Mouse (Mus musculus): ENCODE data around the gene Mybpc2.

The Mybpc2 gene

DNA sequence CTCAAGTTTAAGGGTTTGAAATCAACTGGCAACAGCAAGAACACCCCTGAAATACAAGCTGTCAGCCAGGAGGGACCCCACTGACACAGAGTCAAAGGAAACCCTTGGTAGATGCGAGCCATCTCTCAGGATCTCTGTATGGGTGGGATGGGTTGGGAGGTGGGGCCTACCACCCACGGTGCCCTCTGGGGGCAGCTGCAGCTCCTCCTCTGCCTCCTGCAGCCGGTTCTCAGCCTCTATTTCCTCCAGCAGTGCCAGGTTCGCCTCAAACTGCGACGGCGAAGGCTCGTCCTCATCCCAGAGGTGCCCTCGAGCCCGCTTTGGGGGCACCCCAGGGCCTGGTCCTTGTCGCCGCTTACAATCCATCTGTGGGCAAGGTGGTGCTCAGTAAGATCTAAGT is 18.6 kb upstream of the Mybpc2 start:
- DNase-seq = peak in 1 of 2 experiments; percentile 56

DNA sequence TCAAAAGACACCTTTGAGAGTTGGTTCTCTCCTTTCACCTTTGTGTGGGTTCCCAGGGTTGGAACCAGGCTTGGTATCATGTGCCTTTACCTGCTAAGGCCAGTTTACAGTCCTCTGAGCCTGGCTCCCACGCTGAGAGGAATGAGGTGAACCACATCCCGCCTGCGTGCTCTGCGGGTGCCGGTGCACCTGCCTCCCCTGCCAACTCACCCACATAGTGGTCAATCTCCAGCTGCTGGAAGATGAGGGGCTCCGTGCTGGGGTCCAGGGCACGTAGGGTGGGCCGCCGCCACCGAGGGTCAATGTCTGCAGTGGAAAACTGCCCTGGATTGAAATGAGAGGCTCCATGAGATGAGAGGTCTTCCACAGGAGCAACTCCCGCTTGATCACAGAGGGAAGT is 18.1 kb upstream of the Mybpc2 start:
- peak in 1 of 2 experiments; percentile 31 for DNase-seq

DNA sequence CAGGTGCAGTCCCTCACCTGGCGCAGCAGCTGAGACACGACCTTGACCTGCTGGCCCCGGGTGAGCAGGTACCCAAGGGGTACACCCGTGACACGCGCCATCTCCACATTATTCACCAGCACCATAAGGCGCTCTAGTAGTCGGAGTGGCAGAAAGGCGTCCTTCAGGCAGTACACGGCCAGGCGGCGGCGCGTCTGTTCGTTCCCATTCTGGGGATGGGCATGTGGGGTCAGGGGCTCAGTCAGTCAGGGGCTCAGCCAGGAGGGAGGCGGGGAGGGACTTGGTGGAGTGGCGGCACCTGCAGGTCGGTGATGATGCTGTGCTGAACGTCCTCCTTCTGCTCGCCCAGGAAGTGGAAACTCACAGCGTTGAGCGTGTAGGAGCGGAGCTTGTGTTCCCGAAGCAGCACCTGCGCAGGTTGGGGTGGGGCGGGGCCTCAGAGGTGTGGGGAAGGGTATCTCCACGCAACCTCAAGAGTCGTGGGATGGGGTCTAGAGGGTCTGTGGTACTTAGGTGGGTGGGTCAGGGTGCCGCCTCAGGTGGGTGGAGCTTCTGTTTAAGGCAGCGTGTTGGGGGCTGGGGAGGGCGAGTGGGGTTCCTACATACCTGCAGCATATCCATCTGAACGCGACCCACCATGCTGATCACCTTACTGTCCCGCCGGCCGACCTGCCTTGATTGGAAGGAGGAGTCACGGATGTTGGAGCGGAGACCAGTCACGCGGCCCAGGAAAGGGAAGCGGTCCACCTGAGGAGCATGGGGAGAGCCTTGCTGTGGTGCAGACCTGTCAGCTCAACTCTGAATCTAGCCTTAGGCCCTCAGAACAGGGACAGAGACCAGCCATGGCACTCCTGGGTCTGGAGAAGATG is 14.5 kb upstream of the Mybpc2 start:
- DNase-seq = no peak

DNA sequence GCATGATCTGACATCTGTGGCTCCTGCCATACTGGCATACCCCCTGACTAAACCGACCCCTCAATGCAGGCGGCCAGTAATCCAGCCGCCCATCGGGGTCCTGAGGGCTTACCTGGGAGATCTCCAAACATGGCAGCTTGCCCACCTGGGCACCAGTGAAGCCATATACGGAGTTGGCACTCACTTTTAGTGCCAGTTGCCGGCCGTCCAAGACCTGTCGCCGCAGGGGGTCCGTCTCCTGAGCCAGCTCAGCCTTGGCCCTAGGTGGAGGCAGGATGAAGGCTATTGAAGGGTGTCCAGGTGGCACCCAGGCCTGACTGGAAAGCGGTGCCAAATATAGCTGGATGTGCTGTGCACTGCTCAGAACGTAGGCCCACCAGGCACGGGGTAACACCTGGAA is 13.0 kb upstream of the Mybpc2 start:
- DNase-seq = no peak

DNA sequence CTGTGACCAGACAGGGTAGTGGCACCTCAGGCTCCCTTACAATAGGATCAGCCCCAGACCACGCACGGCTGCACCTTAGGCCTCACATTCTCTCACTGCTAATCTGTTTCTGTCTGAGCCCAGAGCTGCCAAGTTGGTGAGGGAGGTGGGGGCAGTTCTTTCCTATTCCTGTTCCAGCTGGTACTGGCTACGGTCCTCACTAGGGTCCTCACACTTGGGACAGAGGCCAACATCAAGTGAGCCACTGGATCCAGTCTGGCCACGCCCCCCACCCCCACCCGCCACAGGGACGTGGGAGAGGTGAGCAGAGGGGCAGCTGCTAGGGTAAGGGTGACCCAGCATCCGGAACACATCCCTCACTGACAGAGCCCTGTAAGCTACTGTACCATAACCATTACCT is 12.6 kb upstream of the Mybpc2 start:
- DNase-seq = no peak

DNA sequence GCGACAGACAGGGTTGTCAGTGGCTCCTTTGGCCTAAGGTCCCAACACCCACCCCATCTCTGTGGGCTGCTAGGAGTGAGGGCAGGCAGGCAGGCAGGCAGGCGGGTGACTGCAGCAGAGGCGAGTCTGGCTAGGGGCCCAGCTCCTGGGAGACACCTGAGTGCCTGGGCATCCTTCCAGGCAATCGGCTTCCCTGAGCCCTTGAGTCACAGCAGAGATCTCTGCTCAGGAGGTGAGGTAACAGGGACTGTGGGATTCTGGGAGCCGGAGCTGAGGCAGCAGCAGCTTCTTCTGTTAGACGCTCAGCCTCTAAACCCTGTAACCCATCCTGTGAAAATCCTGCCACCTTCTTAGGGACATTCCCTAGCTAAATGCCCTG is 12.1 kb upstream of the Mybpc2 start:
- DNase-seq = no peak

DNA sequence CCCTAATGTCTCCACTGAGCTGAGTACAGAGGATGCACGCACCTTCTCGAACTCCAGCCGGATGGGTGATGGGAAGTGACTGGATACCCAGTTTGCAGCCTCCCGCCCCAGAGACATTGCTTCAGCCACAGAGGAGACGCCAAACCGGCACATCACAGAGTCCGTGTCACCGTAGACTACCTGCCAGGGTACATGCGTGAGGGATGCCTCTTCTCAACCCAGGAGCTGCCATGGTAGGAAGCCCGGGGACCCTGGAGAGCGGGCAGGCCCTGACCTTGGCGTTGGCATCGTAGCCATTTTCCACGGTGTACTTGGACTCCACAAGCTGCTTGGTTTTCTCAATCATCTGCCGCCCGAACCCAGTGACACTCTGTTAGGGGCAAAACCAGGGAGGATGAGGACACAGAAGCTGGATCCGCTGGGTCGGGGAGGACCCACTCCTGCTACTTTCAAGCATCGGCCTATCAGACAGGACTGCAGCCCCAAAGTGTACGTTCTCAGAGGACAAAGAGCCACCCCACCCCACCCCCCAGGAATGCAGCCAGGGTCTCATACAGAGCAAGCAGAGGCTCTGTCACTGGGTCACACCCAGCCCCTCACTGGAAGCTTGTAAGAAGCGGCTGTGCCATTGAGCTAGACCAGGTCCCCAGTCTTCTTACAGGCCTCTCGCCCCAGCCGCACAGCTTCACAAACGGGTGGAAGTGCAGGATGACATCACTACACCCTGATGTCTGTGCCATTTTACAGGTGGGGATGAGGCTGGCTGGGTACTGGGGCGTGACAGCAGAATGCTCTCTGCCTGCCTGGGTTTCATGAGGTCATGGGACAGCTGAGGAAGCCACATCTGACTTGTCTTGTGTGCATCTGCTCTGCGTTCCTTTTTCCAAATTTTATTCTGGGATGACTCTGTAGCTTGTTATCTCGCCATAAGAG is 11.5 kb upstream of the Mybpc2 start:
- DNase-seq = no peak

DNA sequence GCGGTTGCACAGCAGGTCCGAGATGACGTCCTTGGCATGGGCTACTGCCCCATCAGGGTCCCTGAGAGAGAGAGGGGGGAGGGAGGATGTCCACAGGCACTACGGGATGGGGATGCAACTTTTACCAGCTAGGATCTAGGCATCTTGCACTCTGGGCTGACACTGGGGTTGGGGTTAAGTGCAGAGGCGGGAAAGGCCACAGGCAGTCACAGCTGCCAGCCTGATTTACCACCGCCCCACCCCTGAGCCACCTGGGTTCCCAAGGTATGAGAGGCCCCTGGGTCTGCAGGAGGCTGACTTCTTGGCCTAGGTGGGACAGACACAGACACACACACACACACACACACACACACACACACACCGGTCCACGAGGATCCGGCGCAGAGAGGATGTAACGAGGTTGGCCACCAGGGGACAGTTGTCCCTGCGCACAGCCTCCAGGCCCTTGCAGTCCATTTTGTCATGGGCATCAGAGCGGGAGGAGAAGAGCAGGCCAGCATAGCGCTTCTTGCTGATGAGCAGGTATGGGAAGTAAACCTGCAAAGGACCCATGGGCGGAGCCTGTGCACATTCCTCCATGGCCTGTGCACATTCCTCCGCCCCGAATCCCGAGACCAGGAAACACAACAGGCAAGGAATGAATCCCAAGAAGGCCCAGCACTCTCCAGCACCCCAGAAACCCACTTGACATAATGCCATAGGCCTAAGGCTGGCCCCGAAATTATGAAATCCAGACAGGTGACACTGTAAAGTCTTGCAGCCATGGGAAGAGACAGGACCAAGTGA is 10.4 kb upstream of the Mybpc2 start:
- DNase-seq = no peak

DNA sequence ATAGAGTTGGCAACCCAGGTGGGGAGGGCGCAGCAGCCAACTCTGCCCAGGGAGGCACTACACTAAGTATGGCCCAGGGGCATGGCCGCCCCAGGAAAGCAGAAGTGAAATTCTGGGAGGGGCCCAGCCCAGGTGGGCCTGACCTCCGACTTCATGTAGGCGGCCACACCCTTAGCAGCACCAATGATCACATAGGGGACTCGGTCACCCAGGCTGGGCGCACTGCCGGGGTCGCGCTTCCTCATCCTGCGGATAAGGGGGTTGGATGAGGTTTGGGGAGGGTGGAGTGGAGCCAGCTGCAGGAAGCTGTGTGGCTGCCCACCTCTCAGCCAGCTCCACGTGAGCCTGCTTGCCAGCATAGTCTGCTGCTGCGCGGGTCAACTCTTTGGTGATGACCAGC is 9.8 kb upstream of the Mybpc2 start:
- no peak for DNase-seq

DNA sequence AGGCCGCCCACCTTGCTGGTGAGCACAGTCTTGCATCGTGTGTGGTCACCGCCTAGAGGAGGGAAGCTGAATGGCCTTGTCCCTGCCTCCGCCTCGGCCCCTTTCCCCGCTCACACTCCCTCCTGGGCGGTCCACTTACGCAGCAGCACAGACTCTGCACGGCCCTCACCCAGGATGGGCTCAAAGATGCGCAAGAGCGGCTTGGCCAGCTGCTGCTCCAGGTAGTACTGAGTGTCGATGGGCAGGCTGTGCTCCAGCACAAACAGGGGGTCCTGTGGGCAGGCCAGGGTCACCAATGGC is 9.2 kb upstream of the Mybpc2 start:
- DNase-seq = no peak

DNA sequence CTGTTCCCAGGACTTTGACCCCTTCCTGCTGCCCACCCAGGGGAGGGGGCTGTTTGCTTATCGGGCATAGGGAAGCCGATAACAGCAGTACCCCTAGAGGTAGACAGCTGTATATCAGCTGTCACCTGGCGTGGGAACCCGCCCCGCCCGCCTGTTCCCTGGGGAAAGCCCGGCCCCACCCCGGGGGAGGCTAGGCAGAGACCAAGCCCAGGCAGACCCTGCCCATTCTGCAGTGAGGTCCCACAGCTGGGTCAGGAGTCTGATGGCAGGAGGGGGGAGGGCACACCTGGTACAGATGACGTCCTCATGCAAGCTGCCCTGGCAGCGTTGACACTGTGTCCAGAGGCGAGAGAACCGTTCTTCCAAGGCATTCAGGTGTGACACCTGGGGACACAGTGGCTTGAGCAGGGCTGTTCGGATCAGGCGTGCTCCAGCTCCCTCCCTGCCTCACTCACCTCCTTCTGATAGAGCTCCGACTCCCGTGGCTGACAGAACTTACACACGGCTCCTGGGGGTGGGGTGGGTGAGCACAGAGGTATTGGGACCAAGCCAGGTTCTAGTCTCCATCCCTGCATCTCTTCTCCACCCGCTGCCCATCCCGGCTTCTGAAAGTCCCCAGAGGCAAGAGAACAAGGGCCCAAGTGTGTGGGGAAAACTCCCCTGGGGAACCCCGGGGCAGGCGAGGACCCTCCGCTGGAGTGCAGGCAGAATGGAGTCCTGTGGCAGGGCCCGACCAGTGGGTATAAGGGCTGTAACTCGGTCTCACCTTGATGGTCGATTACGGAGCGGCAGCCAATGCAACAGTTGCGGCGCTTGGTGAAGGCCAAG is 8.7 kb upstream of the Mybpc2 start:
- DNase-seq = no peak

DNA sequence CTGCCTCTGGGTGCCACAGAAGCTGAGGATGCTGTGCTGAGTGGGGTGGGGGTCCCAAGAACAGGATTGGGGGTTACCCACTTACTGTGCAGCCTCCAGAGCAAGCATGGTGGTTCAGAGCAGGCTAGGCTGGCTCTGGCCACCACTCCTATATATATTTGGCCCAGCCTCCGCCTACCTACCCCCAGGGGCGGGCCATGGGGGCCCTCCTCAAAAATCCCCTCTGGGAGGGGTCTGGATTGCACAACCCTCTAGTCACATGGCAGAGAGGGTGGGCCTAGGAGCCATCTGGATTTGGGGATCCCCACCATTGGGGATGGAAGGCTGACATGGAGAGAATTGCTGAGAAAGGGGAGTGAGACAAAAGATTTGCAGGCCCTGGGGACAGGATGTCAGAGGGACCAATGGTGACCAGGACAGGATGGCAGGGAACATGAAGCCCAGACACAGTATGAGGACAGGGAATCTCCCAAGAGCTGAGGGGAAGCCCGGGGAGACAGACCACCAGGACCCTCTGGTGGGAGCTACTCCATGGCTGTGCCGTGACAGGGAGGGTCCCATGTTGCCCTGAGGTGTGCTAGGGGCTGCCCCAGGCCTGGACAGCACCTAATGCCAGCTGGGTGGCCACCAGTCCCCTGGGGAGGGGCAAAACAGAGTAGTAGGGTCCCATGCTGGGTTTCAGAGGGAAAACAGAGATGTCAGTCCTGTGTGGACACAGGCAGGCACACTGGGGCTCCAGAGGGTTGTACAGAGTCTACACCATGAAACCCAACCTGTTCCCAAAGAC is 7.7 kb upstream of the Mybpc2 start, which contains the start of gene Spib:
Gene Spib (minus strand): TSS at position 126 of the 787 bp plus-strand sequence.
- DNase-seq = no peak

DNA sequence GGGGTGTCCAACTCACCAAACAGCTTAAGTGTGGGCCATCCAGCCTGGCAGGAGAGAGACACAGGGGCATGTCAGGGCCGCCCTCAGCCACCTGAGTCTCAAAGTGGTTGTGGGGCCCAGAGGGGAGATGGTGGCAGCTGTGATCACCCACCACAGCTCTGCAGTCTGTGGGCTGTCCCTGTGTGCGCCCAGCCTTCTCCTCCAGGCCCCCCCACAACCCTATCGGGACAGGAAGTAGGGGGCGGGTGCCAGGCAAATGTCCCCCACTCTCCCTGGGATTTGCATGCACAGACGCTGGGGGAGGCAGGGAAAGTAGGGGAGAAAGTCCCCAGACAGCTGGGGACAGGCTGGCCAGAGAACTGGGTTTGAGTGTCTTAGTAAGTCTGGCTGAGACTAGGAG is 6.8 kb upstream of the Mybpc2 start:
- DNase-seq = no peak

DNA sequence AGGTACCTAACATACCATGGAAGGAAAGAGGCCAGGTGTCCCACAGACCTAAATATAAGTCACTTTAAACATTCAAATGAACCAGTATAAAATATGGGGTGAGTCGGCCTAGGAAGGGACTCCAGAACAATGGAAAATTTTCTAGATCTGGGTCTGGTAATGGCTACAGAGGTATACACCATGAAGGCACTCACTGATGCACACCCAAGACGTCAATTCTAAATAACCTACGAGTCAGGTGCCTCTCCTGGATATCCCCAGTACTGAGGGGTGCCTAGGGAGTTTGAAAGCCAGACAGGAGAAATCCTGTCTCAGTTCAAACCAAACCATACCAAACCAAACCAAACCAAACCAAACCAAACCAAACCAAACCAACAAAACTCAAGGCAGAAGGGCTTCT is 6.1 kb upstream of the Mybpc2 start:
- no peak for DNase-seq

DNA sequence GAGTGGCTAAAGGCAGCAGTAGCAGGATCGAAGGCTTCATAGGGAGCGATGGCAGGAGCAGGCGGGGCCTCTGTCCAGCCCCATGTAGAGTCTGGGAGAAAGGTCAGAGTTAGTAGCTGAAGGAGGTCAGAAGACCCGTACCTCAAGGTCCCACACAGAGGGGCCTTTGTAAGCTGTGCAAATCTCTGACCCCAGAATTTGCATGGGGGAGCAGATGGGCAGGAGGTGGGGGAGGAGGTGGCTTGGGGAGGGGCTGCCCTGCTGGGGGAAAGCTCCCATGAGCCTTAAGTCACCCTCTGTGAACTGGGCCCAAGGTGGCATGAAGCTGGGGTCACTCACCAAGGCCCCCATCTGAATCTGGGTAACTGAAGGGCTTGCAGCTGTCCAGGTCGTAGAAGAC is 5.1 kb upstream of the Mybpc2 start:
- no peak for DNase-seq

DNA sequence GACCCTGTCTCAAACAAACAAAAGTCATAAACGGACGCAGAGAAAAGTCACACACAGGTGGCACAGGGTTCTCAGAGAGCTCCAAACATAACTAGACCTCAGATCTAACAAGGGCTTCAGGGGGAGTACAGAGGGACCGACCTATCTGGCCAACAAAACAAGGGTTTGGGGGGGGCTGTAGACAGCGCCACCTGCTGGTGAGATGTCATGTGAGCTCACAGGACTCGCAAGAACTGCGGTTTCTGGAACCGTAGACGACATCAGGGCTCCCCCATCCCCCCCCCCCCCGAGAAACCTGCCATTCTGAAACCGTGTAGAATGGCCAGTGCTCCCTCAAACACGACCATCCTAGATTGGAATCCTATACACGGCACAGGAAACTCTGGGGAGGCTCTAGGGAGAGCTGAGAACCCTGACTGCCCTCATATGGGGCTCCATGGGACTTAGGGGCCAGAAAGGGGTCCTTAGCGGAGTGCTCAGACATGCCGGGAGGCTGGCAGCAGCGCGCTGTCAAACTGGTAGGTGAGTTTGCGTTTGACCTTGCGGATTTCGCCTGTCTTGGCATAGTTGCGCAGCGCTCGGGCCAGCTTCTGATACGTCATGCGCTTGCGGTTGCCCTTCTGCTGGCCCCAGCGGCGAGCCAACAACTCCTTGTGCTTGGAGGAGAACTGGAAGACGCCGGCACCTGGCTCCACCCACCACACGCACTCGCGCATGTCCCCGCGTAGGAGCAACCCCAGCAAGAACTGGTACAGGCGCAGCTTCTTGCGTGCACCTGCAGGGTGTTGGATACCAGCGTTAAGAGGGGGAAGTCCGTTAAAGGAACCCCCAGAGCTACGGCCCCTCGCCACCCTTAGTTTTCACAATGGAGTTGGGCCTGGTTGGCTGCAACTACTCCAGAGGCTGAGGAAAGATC is 3.3 kb upstream of the Mybpc2 start:
- DNase-seq = peak; percentile 82 to 85

DNA sequence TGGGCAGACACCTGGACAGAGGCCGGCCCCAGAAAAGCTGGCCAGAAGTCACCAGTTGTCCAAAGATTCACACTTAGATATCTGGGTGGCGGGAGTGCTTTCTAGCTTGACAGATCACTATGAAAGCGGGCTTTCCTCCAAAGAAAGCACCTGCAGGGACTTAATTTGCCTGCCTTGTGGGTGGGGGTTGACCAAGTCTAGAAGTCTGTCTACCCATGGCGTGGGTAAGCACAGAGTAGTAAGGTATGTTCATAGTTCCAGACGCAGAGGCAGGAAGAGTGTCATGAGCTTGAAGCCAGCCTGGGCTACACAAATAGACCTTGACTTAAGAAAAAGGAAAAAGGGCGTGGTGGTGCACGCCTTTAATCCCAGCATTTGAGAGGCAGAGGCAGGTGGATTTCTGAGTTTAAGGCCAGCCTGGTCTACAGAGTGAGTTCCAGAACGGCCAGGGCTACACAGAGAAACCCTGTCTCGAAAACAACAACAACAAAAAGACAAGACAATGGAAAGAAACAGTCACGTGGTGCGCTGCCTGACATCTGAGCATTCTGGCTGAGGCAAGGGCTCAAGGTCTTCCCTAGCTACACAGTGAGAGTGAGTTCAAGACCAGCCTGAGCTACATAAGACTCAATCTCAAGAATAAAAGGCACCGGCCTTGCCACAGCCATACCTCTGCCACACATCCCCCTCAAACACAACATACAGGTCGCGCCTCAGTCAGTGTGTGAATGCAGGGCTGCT is 2.1 kb upstream of the Mybpc2 start:
- DNase-seq = no peak

DNA sequence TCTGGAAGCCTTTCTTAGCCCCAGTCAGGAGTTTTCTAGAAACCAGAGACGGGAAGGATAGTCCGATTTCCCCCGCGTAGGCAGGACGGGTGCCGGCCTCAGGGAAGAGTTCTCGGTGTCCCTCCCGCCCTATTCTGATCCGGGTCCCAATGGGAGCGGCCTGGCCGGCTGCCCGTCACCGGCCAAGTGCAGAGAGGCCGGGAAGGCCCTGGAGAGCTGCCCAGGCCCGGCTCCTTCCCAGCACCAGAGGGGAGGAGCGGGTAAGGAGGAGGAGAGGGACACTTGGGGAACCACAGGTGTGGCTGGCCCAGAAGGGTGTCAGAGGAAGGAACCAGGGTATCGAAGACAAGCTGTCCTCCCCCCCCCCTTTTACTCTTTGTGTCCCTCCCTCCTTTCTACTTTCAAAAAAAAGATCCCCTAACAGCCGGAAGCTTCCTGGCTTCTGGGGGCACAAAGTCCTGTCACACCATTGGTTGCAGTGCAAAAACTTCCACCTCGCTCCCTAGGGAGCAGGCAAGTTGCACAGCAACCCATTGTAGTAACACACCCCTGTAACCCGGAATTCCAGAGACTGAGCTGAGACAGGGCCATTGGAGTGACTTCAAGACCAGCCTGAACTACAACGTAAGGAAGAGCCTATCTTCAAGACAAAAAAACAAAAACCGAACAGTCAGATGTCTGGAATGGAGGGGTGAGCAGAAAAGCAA is 823 bp upstream of the Mybpc2 start:
- no peak for DNase-seq

DNA sequence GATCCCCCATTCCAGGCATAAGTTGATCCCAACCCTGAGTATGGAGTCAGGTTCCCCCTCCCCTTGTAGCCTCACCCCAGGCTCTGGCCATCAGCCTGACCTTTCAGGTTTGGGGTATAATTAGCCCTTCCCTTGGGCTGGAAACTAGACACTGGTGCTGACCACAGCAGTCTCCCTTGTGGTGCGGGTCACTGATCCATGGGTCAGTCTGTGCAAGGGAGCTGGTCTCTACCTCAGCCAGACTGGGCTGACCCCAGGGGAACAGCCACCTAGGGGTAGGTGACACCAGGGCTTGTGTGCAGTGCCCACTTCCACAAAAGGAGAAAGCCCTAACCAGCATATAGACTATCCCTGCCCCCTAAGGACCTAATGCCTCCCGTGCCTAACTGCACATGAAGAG is 1.4 kb downstream of the Mybpc2 start:
- DNase-seq = no peak

Data from thymus, postnatal 36 days (tissue).